Mouse (Mus musculus) forebrain, embryonic 12.5 days (tissue): Measurements from ENCODE around the gene Olfr1367. TPM values are rescaled to one million over a fixed set of nuclear protein-coding genes. Genes with fewer than 3 reads are reported as not detected.

Source experiments
- ATAC-seq: fragments of 200-750 bp; cut with Nextera tagmentation; 2 replicates; pipeline ENCODE4 v1.8.0; 2017; ENCODE audit warnings: moderate TSS enrichment; ENCODE audit not compliant: low FRiP score
- H3K27ac ChIP-seq: fragments of 300-500 bp; sonication (generic); 2 replicates; pipeline ENCODE4 v1.5.1; 2016; ENCODE audit warnings: mild to moderate bottlenecking
- H3K27me3 ChIP-seq: fragments of 300-500 bp; sonication (generic); 2 replicates; pipeline ENCODE4 v1.6.1; 2016; ENCODE audit warnings: mild to moderate bottlenecking
- H3K36me3 ChIP-seq: fragments of 300-500 bp; sonication (generic); replicated peaks from 2 replicates; pipeline ENCODE4 v1.6.1; 2016; ENCODE audit warnings: mild to moderate bottlenecking
- H3K4me1 ChIP-seq: fragments of 300-500 bp; sonication (generic); 2 replicates; pipeline ENCODE4 v1.6.1; 2016
- H3K4me2 ChIP-seq: fragments of 300-500 bp; sonication (generic); 2 replicates; pipeline ENCODE4 v1.6.1; 2016; ENCODE audit warnings: mild to moderate bottlenecking, moderate library complexity
- H3K4me3 ChIP-seq: fragments of 300-500 bp; sonication (generic); replicated peaks from 2 replicates; pipeline ENCODE4 v1.5.1; 2016; ENCODE audit warnings: mild to moderate bottlenecking
- H3K9ac ChIP-seq: fragments of 300-500 bp; sonication (generic); 2 replicates; pipeline ENCODE4 v1.6.1; 2016; ENCODE audit warnings: mild to moderate bottlenecking
- H3K9me3 ChIP-seq: fragments of 300-500 bp; sonication (generic); 2 replicates; pipeline ENCODE4 v1.6.1; 2016
- WGBS: fragments of 180-500 bp; shearing (Covaris S2); methylation state at CpG from one replicate; pipeline ENCODE4 v1.1.7; 2016; 5-methylcytosine and 5-hydroxymethylcytosine counted together
- polyA plus RNA-seq: library from polyadenylated mRNA; unstranded; fragments of >200 nt; fragmentation: Nextera tagmentation; extraction: Ambion mirVana; gene quantifications from 2 replicates; pipeline ENCODE4 v1.2.1, GENCODE M21; 2016

Olfr1367 gene
- polyA plus RNA-seq: not detected in 2 replicates

GRCm38 (mm10) chr13:21346610-21347009, at the start of gene Olfr1367:
Gene Olfr1367, plus strand, starts transcription at chr13:21346910.
- H3K9me3 ChIP-seq: no peaks in the 10 kb centered on the region
- no peak for ATAC-seq
- H3K27ac ChIP-seq: no peak within 1 kb of the TSS
- no peaks in the 10 kb centered on the region for H3K36me3 ChIP-seq
- WGBS: 89% methylated on average over 1 of the region's 1 CpGs
- H3K4me3 ChIP-seq: no peak within 1 kb of the TSS
- no peak within 1 kb of the TSS for H3K9ac ChIP-seq
- no peaks in the 10 kb centered on the region for H3K4me1 ChIP-seq
- no peaks in the 10 kb centered on the region for H3K27me3 ChIP-seq
- H3K4me2 ChIP-seq: no peak within 1 kb of the TSS

- no peak for ATAC-seq
- 42% methylated on average over 3 of the region's 3 CpGs for WGBS
- Histone ChIP-seq H3K9ac (no peak overlapping the region), H3K27ac (no peak overlapping the region), H3K36me3 (no peaks in the 10 kb centered on the region), H3K9me3 (no peaks in the 10 kb centered on the region), H3K4me3 (no peak overlapping the region), H3K4me2 (no peak overlapping the region), H3K4me1 (no peaks in the 10 kb centered on the region), H3K27me3 (no peaks in the 10 kb centered on the region)
These were observed 48.2 kb upstream of the Olfr1367 start for GRCm38 (mm10) chr13:21298557-21298956.

- Histone ChIP-seq H3K4me1 (no peaks in the 10 kb centered on the region), H3K4me2 (no peak overlapping the region), H3K36me3 (no peaks in the 10 kb centered on the region)
These were observed 42.1 kb upstream of the Olfr1367 start for GRCm38 (mm10) chr13:21304483-21305066.

DNA sequence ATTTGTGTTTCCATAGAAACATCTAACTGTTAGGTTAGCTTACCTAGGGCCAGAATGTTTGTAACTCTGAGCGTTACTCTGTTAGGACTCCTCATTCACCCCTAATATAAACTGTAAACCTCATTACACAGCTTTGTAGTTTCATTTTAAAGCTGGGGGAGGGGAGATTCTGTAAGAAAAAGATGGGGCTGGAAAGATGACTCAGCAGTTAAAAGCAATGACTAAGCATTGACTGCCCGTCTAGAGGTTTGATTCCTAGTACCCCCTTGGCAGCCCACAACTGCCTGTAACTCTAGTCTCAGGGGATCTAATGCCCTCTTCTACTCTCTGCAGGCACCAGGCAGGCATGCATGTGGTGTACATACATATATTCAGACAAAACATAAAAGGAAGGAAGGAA, 36.9 kb upstream of the Olfr1367 start:
- H3K9me3 ChIP-seq: no peaks in the 10 kb centered on the region
- H3K4me2 ChIP-seq: no peak overlapping the region
- no peak overlapping the region for H3K4me3 ChIP-seq
- no peaks in the 10 kb centered on the region for H3K36me3 ChIP-seq
- no peaks in the 10 kb centered on the region for H3K4me1 ChIP-seq
- WGBS: 64% methylated on average over 2 of the region's 2 CpGs
- no peak overlapping the region for H3K27ac ChIP-seq
- no peak for ATAC-seq
- H3K9ac ChIP-seq: no peak overlapping the region
- no peaks in the 10 kb centered on the region for H3K27me3 ChIP-seq

More at GRCm38 (mm10) chr13:21304483-21305066, 42.1 kb upstream of the Olfr1367 start:
- H3K4me3 ChIP-seq: no peak overlapping the region
- no peaks in the 10 kb centered on the region for H3K27me3 ChIP-seq
- H3K27ac ChIP-seq: no peak overlapping the region
- no peaks in the 10 kb centered on the region for H3K9me3 ChIP-seq
- no peak overlapping the region for H3K9ac ChIP-seq
- WGBS: 77% methylated on average over 3 of the region's 3 CpGs
- no peak for ATAC-seq

DNA sequence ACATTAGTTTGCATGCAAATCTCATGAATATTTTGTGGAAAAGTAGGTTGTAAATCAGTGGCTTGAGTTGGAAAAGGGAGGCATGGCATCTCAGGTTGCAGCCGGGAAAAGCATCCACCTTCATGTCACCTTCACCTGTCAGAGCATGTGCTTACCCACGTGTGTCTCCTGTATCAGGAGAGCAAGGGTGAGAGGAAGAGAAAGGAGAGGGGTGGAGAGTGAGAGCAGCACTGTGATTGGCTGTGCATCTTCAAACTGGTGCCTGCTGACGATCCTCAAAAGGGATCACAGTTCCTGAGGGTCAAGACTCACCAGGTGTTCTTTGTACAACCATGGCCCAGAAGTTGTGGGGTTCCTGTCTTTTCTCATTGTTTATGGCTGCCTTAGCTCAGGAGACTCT, 34.8 kb upstream of the Olfr1367 start, which contains the start of gene Gpx6:
Gpx6 (plus strand) TSS at position 200 of the 400 bp plus-strand sequence.
- H3K9me3 ChIP-seq: no peaks in the 10 kb centered on the region
- H3K9ac ChIP-seq: no peak within 1 kb of the TSS
- 23% methylated on average over 3 of the region's 3 CpGs for WGBS
- no peaks in the 10 kb centered on the region for H3K36me3 ChIP-seq
- no peak for ATAC-seq
- H3K4me1 ChIP-seq: no peaks in the 10 kb centered on the region
- H3K27me3 ChIP-seq: no peaks in the 10 kb centered on the region
- no peak within 1 kb of the TSS for H3K4me3 ChIP-seq
- H3K27ac ChIP-seq: no peak within 1 kb of the TSS
- no peak within 1 kb of the TSS for H3K4me2 ChIP-seq

GRCm38 (mm10) chr13:21312854-21313253, 33.9 kb upstream of the Olfr1367 start:
- Histone ChIP-seq H3K4me3 (no peak overlapping the region), H3K9me3 (no peaks in the 10 kb centered on the region), H3K4me2 (no peak overlapping the region), H3K4me1 (no peaks in the 10 kb centered on the region), H3K36me3 (no peaks in the 10 kb centered on the region), H3K27ac (no peak overlapping the region), H3K9ac (no peak overlapping the region), H3K27me3 (no peaks in the 10 kb centered on the region)
- ATAC-seq: no peak
- 34% methylated on average over 5 of the region's 5 CpGs for WGBS

DNA sequence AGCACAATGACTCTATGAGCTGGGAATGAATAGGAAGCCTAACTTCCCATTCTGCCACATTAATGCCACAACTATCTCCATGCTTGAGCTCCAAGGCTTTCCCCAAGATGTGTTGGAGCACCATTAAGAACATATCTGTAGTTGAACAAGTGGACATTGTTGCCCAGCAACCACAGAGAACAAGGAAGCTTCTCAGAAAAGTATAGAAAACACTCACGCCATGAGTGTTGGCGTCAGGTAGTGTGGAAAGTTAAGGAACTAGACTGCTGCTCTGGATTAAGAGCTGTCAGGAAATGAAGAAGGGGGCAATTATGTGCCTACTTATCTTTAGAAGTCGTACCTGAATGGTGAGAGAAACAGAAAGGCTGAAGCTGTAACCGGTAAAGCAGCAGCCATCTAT, 32.8 kb upstream of the Olfr1367 start:
- Histone ChIP-seq H3K27me3 (no peaks in the 10 kb centered on the region), H3K9me3 (no peaks in the 10 kb centered on the region), H3K4me1 (no peaks in the 10 kb centered on the region), H3K9ac (no peak overlapping the region), H3K36me3 (no peaks in the 10 kb centered on the region), H3K4me3 (no peak overlapping the region), H3K4me2 (no peak overlapping the region), H3K27ac (no peak overlapping the region)
- ATAC-seq: no peak
- WGBS: 87% methylated on average over 4 of the region's 4 CpGs

GRCm38 (mm10) chr13:21320262-21320661, 26.4 kb upstream of the Olfr1367 start:
- no peak for ATAC-seq
- WGBS: 78% methylated on average over 3 of the region's 3 CpGs
- no peak overlapping the region for H3K4me3 ChIP-seq

DNA sequence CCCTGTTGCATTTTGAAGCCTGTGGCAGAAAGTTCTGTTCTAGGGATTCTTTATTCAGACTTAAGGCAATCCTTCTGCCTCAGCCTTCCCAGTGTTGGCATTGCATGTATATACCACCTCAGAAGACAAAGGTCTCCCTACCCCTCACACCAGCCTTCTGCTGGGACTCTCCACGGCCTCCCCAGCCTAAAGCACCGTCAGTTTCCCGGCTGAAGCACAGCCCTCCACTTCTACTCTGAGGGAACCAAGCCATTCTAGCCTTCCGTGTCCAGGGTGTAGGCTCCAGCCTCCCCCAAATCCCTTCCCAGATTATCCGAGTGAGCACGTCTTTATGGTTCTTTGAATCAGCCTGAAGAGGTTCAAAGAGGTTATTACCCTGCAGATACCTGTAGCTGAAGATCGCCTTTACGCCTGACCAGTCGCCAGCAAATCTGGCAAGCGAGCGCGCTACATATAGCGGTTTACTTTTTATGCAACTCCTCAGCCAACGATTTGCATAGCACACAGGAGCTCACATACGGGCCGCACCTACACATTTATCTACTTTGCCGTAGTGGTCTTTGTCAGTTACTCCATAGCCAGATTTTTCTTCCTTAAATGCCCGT, 24.7 kb upstream of the Olfr1367 start:
- Histone ChIP-seq H3K4me3 (peak overlapping the region; percentile 33), H3K27ac (no peak overlapping the region), H3K4me1 (peaks cover 6% of the 10 kb centered on the region; the same call in 1 of the 2 replicates), H3K9ac (peak overlapping the region; percentile 13; the same call in 1 of the 2 replicates), H3K27me3 (peaks cover 8% of the 10 kb centered on the region), H3K4me2 (peak overlapping the region; percentile 43), H3K36me3 (no peaks in the 10 kb centered on the region), H3K9me3 (no peaks in the 10 kb centered on the region)
- no peak for ATAC-seq
- WGBS: 2% methylated on average over 18 of the region's 18 CpGs

More at GRCm38 (mm10) chr13:21320262-21320661, 26.4 kb upstream of the Olfr1367 start:
- no peaks in the 10 kb centered on the region for H3K36me3 ChIP-seq
- peaks cover 6% of the 10 kb centered on the region; the same call in 1 of the 2 replicates for H3K4me1 ChIP-seq
- H3K27me3 ChIP-seq: peaks cover 8% of the 10 kb centered on the region
- H3K9ac ChIP-seq: no peak overlapping the region
- no peak overlapping the region for H3K27ac ChIP-seq
- H3K4me2 ChIP-seq: no peak overlapping the region
- no peaks in the 10 kb centered on the region for H3K9me3 ChIP-seq

- peaks cover 8% of the 10 kb centered on the region for H3K27me3 ChIP-seq
- H3K36me3 ChIP-seq: no peaks in the 10 kb centered on the region
- peak overlapping the region; percentile 43 for H3K4me2 ChIP-seq
- no peak overlapping the region for H3K27ac ChIP-seq
- ATAC-seq: no peak; the same call in 1 of the 2 replicates
- 0 out of 2 replicates have a peak overlapping the region, but pooled peaks have one; percentile 13 for H3K9ac ChIP-seq
- H3K9me3 ChIP-seq: no peaks in the 10 kb centered on the region
- peaks cover 11% of the 10 kb centered on the region for H3K4me1 ChIP-seq
- peak overlapping the region; percentile 33 for H3K4me3 ChIP-seq
- WGBS: 11% methylated on average over 18 of the region's 18 CpGs
These were observed 24.0 kb upstream of the Olfr1367 start for GRCm38 (mm10) chr13:21322509-21323375.

- Histone ChIP-seq H3K9ac (no peak overlapping the region), H3K9me3 (no peaks in the 10 kb centered on the region), H3K4me1 (peaks cover 11% of the 10 kb centered on the region), H3K36me3 (no peaks in the 10 kb centered on the region), H3K27ac (no peak overlapping the region), H3K4me3 (no peak overlapping the region), H3K27me3 (peaks cover 8% of the 10 kb centered on the region), H3K4me2 (0 out of 2 replicates have a peak overlapping the region, but pooled peaks have one; percentile 43)
- 70% methylated on average over 6 of the region's 6 CpGs for WGBS
- ATAC-seq: no peak
These were observed 23.3 kb upstream of the Olfr1367 start for GRCm38 (mm10) chr13:21323405-21323804.

- Histone ChIP-seq H3K9ac (no peak overlapping the region), H3K4me2 (peak overlapping the region; percentile 57), H3K27ac (no peak overlapping the region), H3K36me3 (no peaks in the 10 kb centered on the region), H3K4me1 (peaks cover 11% of the 10 kb centered on the region), H3K4me3 (peak overlapping the region; percentile 44; the same call in 1 of the 2 replicates), H3K27me3 (peaks cover 8% of the 10 kb centered on the region), H3K9me3 (no peaks in the 10 kb centered on the region)
- 8% methylated on average over 4 of the region's 4 CpGs for WGBS
- peak; percentile 6; the same call in 1 of the 2 replicates for ATAC-seq
These were observed 20.5 kb upstream of the Olfr1367 start for GRCm38 (mm10) chr13:21326191-21326590.
